Mouse (Mus musculus): Measurements from ENCODE around the gene Cavin4. TPM values are rescaled to one million over a fixed set of nuclear protein-coding genes. Genes with fewer than 3 reads are reported as not detected.

Gene Cavin4
- polyA plus RNA-seq, 1 experiment from 2014 or later, result 7.3 TPM

- 83% methylated on average over 10 of the region's 10 CpGs for WGBS
- Histone ChIP-seq H3K4me1 (no peaks in the 10 kb centered on the region), H3K27ac (no peak overlapping the region), H3K9me3 (no peaks in the 10 kb centered on the region), H3K4me3 (no peak overlapping the region), H3K27me3 (no peaks in the 10 kb centered on the region), H3K9ac (no peak overlapping the region), H3K36me3 (peaks cover 34% of the 10 kb centered on the region; the same call in 1 of the 2 replicates), H3K4me2 (no peak overlapping the region)
- ATAC-seq (ENCODE audit: insufficient number of reproducible peaks, low FRiP score, low TSS enrichment, low read depth), result no peak
Measured at GRCm38 (mm10) chr4:48638132-48638531, 25.2 kb upstream of the Cavin4 start.

- WGBS, result 96% methylated on average over 17 of the region's 17 CpGs
- Histone ChIP-seq H3K9ac (no peak overlapping the region), H3K27me3 (no peaks in the 10 kb centered on the region), H3K4me1 (no peaks in the 10 kb centered on the region), H3K4me2 (no peak overlapping the region), H3K27ac (no peak overlapping the region), H3K4me3 (no peak overlapping the region), H3K36me3 (peaks cover 32% of the 10 kb centered on the region; the same call in 1 of the 2 replicates), H3K9me3 (no peaks in the 10 kb centered on the region)
- ATAC-seq (ENCODE audit: insufficient number of reproducible peaks, low FRiP score, low TSS enrichment, low read depth), result no peak
Measured at GRCm38 (mm10) chr4:48639503-48639902, 23.8 kb upstream of the Cavin4 start.

GRCm38 (mm10) chr4:48643801-48644200 is 19.5 kb upstream of the Cavin4 start:
- no peak overlapping the region for H3K4me2 ChIP-seq
- WGBS, result 81% methylated on average over 6 of the region's 6 CpGs

GRCm38 (mm10) chr4:48646143-48646542 is 17.2 kb upstream of the Cavin4 start:
- H3K9me3 ChIP-seq, result no peaks in the 10 kb centered on the region
- H3K27me3 ChIP-seq, result no peaks in the 10 kb centered on the region
- 86% methylated on average over 5 of the region's 5 CpGs for WGBS
- H3K4me3 ChIP-seq, result no peak overlapping the region
- H3K4me1 ChIP-seq, result no peaks in the 10 kb centered on the region
- no peak overlapping the region for H3K9ac ChIP-seq
- H3K27ac ChIP-seq, result no peak overlapping the region
- H3K36me3 ChIP-seq, result peaks cover 37% of the 10 kb centered on the region
- ATAC-seq (ENCODE audit: insufficient number of reproducible peaks, low FRiP score, low TSS enrichment, low read depth), result no peak
- H3K4me2 ChIP-seq, result no peak overlapping the region

More at GRCm38 (mm10) chr4:48643801-48644200, 19.5 kb upstream of the Cavin4 start:
- Histone ChIP-seq H3K4me3 (no peak overlapping the region), H3K9me3 (no peaks in the 10 kb centered on the region), H3K27me3 (no peaks in the 10 kb centered on the region), H3K4me1 (no peaks in the 10 kb centered on the region), H3K27ac (no peak overlapping the region), H3K9ac (no peak overlapping the region), H3K36me3 (peaks cover 41% of the 10 kb centered on the region)
- ATAC-seq (ENCODE audit: insufficient number of reproducible peaks, low FRiP score, low TSS enrichment, low read depth), result no peak

GRCm38 (mm10) chr4:48650617-48651360 is 12.5 kb upstream of the Cavin4 start:
- Histone ChIP-seq H3K27me3 (no peaks in the 10 kb centered on the region), H3K4me3 (no peak overlapping the region), H3K36me3 (peaks cover 39% of the 10 kb centered on the region), H3K4me2 (no peak overlapping the region), H3K4me1 (no peaks in the 10 kb centered on the region), H3K27ac (no peak overlapping the region), H3K9me3 (no peaks in the 10 kb centered on the region), H3K9ac (no peak overlapping the region)
- WGBS, result 91% methylated on average over 10 of the region's 10 CpGs
- ATAC-seq (ENCODE audit: insufficient number of reproducible peaks, low FRiP score, low TSS enrichment, low read depth), result no peak

GRCm38 (mm10) chr4:48654118-48654517 is 9.2 kb upstream of the Cavin4 start:
- Histone ChIP-seq H3K4me2 (no peak overlapping the region), H3K9ac (no peak overlapping the region), H3K27ac (no peak overlapping the region), H3K9me3 (no peaks in the 10 kb centered on the region), H3K4me1 (no peaks in the 10 kb centered on the region), H3K36me3 (peaks cover 40% of the 10 kb centered on the region), H3K27me3 (no peaks in the 10 kb centered on the region), H3K4me3 (no peak overlapping the region)
- WGBS, result 52% methylated on average over 4 of the region's 4 CpGs
- ATAC-seq (ENCODE audit: insufficient number of reproducible peaks, low FRiP score, low TSS enrichment, low read depth), result no peak

GRCm38 (mm10) chr4:48656530-48656929 is 6.8 kb upstream of the Cavin4 start:
- Histone ChIP-seq H3K4me1 (no peaks in the 10 kb centered on the region), H3K36me3 (peaks cover 41% of the 10 kb centered on the region), H3K27ac (no peak overlapping the region), H3K27me3 (no peaks in the 10 kb centered on the region), H3K9me3 (no peaks in the 10 kb centered on the region), H3K4me3 (no peak overlapping the region), H3K4me2 (no peak overlapping the region), H3K9ac (no peak overlapping the region)
- 92% methylated on average over 8 of the region's 8 CpGs for WGBS
- ATAC-seq (ENCODE audit: insufficient number of reproducible peaks, low FRiP score, low TSS enrichment, low read depth), result no peak

- WGBS, result 85% methylated on average over 4 of the region's 4 CpGs
- no peak for ATAC-seq (ENCODE audit: insufficient number of reproducible peaks, low FRiP score, low TSS enrichment, low read depth)
Measured at GRCm38 (mm10) chr4:48660144-48660543, 3.2 kb upstream of the Cavin4 start.

GRCm38 (mm10) chr4:48660619-48661575 is 2.4 kb upstream of the Cavin4 start:
- peaks cover 34% of the 10 kb centered on the region for H3K36me3 ChIP-seq
- H3K27me3 ChIP-seq, result no peaks in the 10 kb centered on the region
- H3K4me1 ChIP-seq, result no peaks in the 10 kb centered on the region
- H3K4me3 ChIP-seq, result no peak overlapping the region
- H3K9ac ChIP-seq, result no peak overlapping the region
- H3K9me3 ChIP-seq, result no peaks in the 10 kb centered on the region
- H3K27ac ChIP-seq, result no peak overlapping the region
- no peak overlapping the region for H3K4me2 ChIP-seq
- WGBS, result 81% methylated on average over 7 of the region's 7 CpGs
- ATAC-seq (ENCODE audit: insufficient number of reproducible peaks, low FRiP score, low TSS enrichment, low read depth), result no peak

More at GRCm38 (mm10) chr4:48660144-48660543, 3.2 kb upstream of the Cavin4 start:
- Histone ChIP-seq H3K4me1 (no peaks in the 10 kb centered on the region), H3K27me3 (no peaks in the 10 kb centered on the region), H3K36me3 (peaks cover 34% of the 10 kb centered on the region), H3K9me3 (no peaks in the 10 kb centered on the region), H3K4me2 (no peak overlapping the region), H3K27ac (no peak overlapping the region), H3K4me3 (no peak overlapping the region), H3K9ac (no peak overlapping the region)

- no peaks in the 10 kb centered on the region for H3K27me3 ChIP-seq
- H3K4me1 ChIP-seq, result no peaks in the 10 kb centered on the region
- no peak overlapping the region for H3K4me2 ChIP-seq
- ATAC-seq (ENCODE audit: insufficient number of reproducible peaks, low FRiP score, low TSS enrichment, low read depth), result no peak
- H3K4me3 ChIP-seq, result no peak overlapping the region
- H3K36me3 ChIP-seq, result peaks cover 24% of the 10 kb centered on the region
- 81% methylated on average over 6 of the region's 6 CpGs for WGBS
- H3K27ac ChIP-seq, result no peak overlapping the region
- H3K9me3 ChIP-seq, result no peaks in the 10 kb centered on the region
- H3K9ac ChIP-seq, result no peak overlapping the region
Measured at GRCm38 (mm10) chr4:48664021-48664420, 707 bp downstream of the Cavin4 start.

GRCm38 (mm10) chr4:48667279-48667678 is 4.0 kb downstream of the Cavin4 start:
- no peaks in the 10 kb centered on the region for H3K9me3 ChIP-seq
- H3K36me3 ChIP-seq, result peaks cover 16% of the 10 kb centered on the region
- no peak overlapping the region for H3K27ac ChIP-seq
- 78% methylated on average over 6 of the region's 6 CpGs for WGBS
- no peak overlapping the region for H3K4me3 ChIP-seq
- H3K27me3 ChIP-seq, result no peaks in the 10 kb centered on the region
- no peaks in the 10 kb centered on the region for H3K4me1 ChIP-seq
- no peak for ATAC-seq (ENCODE audit: insufficient number of reproducible peaks, low FRiP score, low TSS enrichment, low read depth)
- no peak overlapping the region for H3K4me2 ChIP-seq
- no peak overlapping the region for H3K9ac ChIP-seq

- 80% methylated on average over 5 of the region's 5 CpGs for WGBS
- H3K9ac ChIP-seq, result no peak overlapping the region
- no peak overlapping the region for H3K27ac ChIP-seq
- H3K4me2 ChIP-seq, result no peak overlapping the region
- H3K4me3 ChIP-seq, result no peak overlapping the region
- H3K36me3 ChIP-seq, result peaks cover 20% of the 10 kb centered on the region
- no peak for ATAC-seq (ENCODE audit: insufficient number of reproducible peaks, low FRiP score, low TSS enrichment, low read depth)
- no peaks in the 10 kb centered on the region for H3K4me1 ChIP-seq
- no peaks in the 10 kb centered on the region for H3K27me3 ChIP-seq
- H3K9me3 ChIP-seq, result no peaks in the 10 kb centered on the region
Measured at GRCm38 (mm10) chr4:48672915-48673314, 9.6 kb downstream of the Cavin4 start.

Data from limb, embryonic 15.5 days (tissue).